Mouse (Mus musculus) spleen, adult 2 months (tissue): ENCODE measurements around the gene Zfp316.

Experiments used
- CTCF ChIP-seq: fragments of 200-500 bp; IDR thresholded peaks from 2 replicates; pipeline ENCODE4 v1.5.1; 2011; ENCODE audit warnings: mild to moderate bottlenecking, inconsistent platforms; ENCODE audit not compliant: insufficient read depth, insufficient read length, insufficient replicate concordance; ENCODE audit errors: extremely low read depth
- POLR2A ChIP-seq: fragments of 200-500 bp; IDR thresholded peaks from 2 replicates; pipeline ENCODE4 v1.6.1; 2011; ENCODE audit warnings: low read depth, low read length, inconsistent platforms

GRCm38 (mm10) chr5:143255802-143256201 is 14.0 kb downstream of the Zfp316 start:
- TF ChIP-seq CTCF (no peak), POLR2A (no peak)
